Mouse (Mus musculus) spleen, adult 2 months (tissue): ENCODE measurements around the gene Uba7.

Source experiments
- CTCF ChIP-seq: fragments of 200-500 bp; IDR thresholded peaks from 2 replicates; pipeline ENCODE4 v1.5.1; 2011; ENCODE audit warnings: mild to moderate bottlenecking, inconsistent platforms; ENCODE audit not compliant: insufficient read depth, insufficient read length, insufficient replicate concordance; ENCODE audit errors: extremely low read depth
- POLR2A ChIP-seq: fragments of 200-500 bp; IDR thresholded peaks from 2 replicates; pipeline ENCODE4 v1.6.1; 2011; ENCODE audit warnings: low read depth, low read length, inconsistent platforms

DNA sequence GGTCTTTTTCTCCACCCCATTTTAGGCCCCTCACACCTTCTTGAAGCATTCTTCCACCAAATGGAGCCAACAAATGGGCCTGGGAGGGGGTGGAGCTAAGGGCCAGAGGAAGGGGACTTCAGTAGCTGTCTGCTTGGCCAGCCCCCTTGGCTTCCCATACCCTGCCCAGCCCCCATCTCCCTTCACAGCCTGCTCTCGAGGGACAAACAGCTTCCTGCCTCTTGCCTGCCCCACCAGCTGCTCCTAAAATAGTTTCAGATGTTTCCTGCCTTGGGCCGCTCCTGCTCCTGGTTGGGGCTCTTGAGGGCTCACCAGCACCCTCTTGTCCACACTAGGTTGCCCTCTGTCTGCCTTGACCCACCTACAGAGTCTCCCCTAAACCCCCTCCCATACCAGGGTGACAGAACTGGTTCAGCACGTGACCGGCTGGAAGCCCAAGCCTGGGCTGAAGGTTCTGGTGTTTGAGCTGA is 8.2 kb downstream of the Uba7 start:
- TF ChIP-seq CTCF (no peak), POLR2A (no peak)
